Mouse (Mus musculus) olfactory bulb, adult 2 months (tissue): ENCODE results near the gene Vps36. TPM values are rescaled to one million over a fixed set of nuclear protein-coding genes. Genes with fewer than 3 reads are reported as not detected.

Experiments
- H3K27ac ChIP-seq: fragments of 200-500 bp; 2 replicates; pipeline ENCODE4 v1.5.1; 2012; ENCODE audit warnings: low read depth, low read length; ENCODE audit not compliant: insufficient read depth
- H3K4me1 ChIP-seq: fragments of 200-500 bp; 2 replicates; pipeline ENCODE4 v1.6.1; 2012; ENCODE audit warnings: low read length; ENCODE audit not compliant: control insufficient read depth, insufficient read depth
- H3K4me3 ChIP-seq: fragments of 200-500 bp; 2 replicates; pipeline ENCODE4 v1.5.1; 2012; ENCODE audit warnings: mild to moderate bottlenecking, low read depth, low read length, moderate library complexity; ENCODE audit not compliant: insufficient read depth
- CTCF ChIP-seq: fragments of 200-500 bp; IDR thresholded peaks from 2 replicates; pipeline ENCODE4 v1.5.1; 2012; ENCODE audit warnings: low read depth, mild to moderate bottlenecking, low read length, moderate library complexity; ENCODE audit not compliant: insufficient read depth
- POLR2A ChIP-seq: fragments of 200-500 bp; IDR thresholded peaks from 2 replicates; pipeline ENCODE4 v1.6.1; 2012; ENCODE audit warnings: mild to moderate bottlenecking, low read depth, low read length, moderate library complexity; ENCODE audit not compliant: insufficient read depth
- WGBS: fragments of 180-500 bp; shearing (Covaris S2); methylation state at CpG from one replicate; pipeline ENCODE4 v1.1.7; 2018; 5-methylcytosine and 5-hydroxymethylcytosine counted together
- polyA plus RNA-seq: library from polyadenylated mRNA; stranded (reverse); fragments of >200 nt; gene quantifications from 2 replicates; pipeline ENCODE4 v1.2.4, GENCODE M21; 2012; ENCODE audit warnings: low replicate concordance; ENCODE audit not compliant: missing spikeins, insufficient read depth, insufficient read length

Gene Vps36
- polyA plus RNA-seq, 1 experiment: not detected

- TF ChIP-seq CTCF (no peak), POLR2A (no peak)
- Histone ChIP-seq H3K4me3 (no peak overlapping the region), H3K27ac (no peak overlapping the region), H3K4me1 (peaks cover 8% of the 10 kb centered on the region)
- 70% methylated on average over 6 of the region's 6 CpGs for WGBS
Measured at GRCm38 (mm10) chr8:22197914-22198313, 5.3 kb downstream of the Vps36 start.

- 97% methylated on average over 8 of the region's 8 CpGs for WGBS
- H3K4me3 ChIP-seq: no peak overlapping the region
- TF ChIP-seq CTCF (no peak), POLR2A (no peak)
- H3K27ac ChIP-seq: no peak overlapping the region
- H3K4me1 ChIP-seq: peaks cover 6% of the 10 kb centered on the region; the same call in 1 of the 2 replicates
Measured at GRCm38 (mm10) chr8:22199481-22199880, 6.9 kb downstream of the Vps36 start.

GRCm38 (mm10) chr8:22207535-22207934, 14.9 kb downstream of the Vps36 start:
- 83% methylated on average over 4 of the region's 4 CpGs for WGBS
- TF ChIP-seq POLR2A (no peak), CTCF (no peak)
- no peak overlapping the region for H3K4me3 ChIP-seq
- no peak overlapping the region for H3K27ac ChIP-seq
- no peaks in the 10 kb centered on the region for H3K4me1 ChIP-seq

GRCm38 (mm10) chr8:22209012-22209411, 16.4 kb downstream of the Vps36 start:
- Histone ChIP-seq H3K27ac (no peak overlapping the region), H3K4me3 (no peak overlapping the region), H3K4me1 (no peaks in the 10 kb centered on the region)
- TF ChIP-seq POLR2A: no peak
- TF ChIP-seq CTCF: no peak
- WGBS: 54% methylated on average over 5 of the region's 5 CpGs

- no peak overlapping the region for H3K27ac ChIP-seq
- TF ChIP-seq CTCF (no peak), POLR2A (no peak)
- 97% methylated on average over 10 of the region's 10 CpGs for WGBS
- no peaks in the 10 kb centered on the region for H3K4me1 ChIP-seq
- no peak overlapping the region for H3K4me3 ChIP-seq
Measured at GRCm38 (mm10) chr8:22214826-22215225, 22.2 kb downstream of the Vps36 start.

GRCm38 (mm10) chr8:22226361-22226760, 33.8 kb downstream of the Vps36 start:
- TF ChIP-seq POLR2A (no peak), CTCF (no peak)
- H3K4me1 ChIP-seq: peaks cover 8% of the 10 kb centered on the region
- H3K4me3 ChIP-seq: no peak overlapping the region
- no peak overlapping the region for H3K27ac ChIP-seq
- 48% methylated on average over 8 of the region's 8 CpGs for WGBS

- peaks cover 8% of the 10 kb centered on the region for H3K4me1 ChIP-seq
- peak within 1 kb of the TSS; percentile 56 for H3K4me3 ChIP-seq
- no peak for TF ChIP-seq CTCF
- no peak for TF ChIP-seq POLR2A
- no peak within 1 kb of the TSS for H3K27ac ChIP-seq
- 2% methylated on average over 39 of the region's 39 CpGs for WGBS
Measured at GRCm38 (mm10) chr8:22227061-22227877, 34.7 kb downstream of the Vps36 start, which contains the start of gene Thsd1. Gene Thsd1, plus strand, starts transcription at chr8:22227313.

GRCm38 (mm10) chr8:22228621-22229020, 36.0 kb downstream of the Vps36 start:
- Histone ChIP-seq H3K27ac (no peak overlapping the region), H3K4me1 (peaks cover 8% of the 10 kb centered on the region), H3K4me3 (no peak overlapping the region)
- no peak for TF ChIP-seq POLR2A
- TF ChIP-seq CTCF: no peak
- WGBS: 39% methylated on average over 7 of the region's 7 CpGs

- Histone ChIP-seq H3K4me3 (no peak overlapping the region), H3K4me1 (no peaks in the 10 kb centered on the region), H3K27ac (no peak overlapping the region)
- TF ChIP-seq POLR2A (no peak), CTCF (no peak)
- 86% methylated on average over 9 of the region's 9 CpGs for WGBS
Measured at GRCm38 (mm10) chr8:22242986-22243385, 50.4 kb downstream of the Vps36 start.
